Mouse (Mus musculus): ENCODE data around the gene Lrp2.
A peak's percentile ranks its signal among the peaks of the same experiment; 100 is the strongest.

Gene Lrp2

DNA sequence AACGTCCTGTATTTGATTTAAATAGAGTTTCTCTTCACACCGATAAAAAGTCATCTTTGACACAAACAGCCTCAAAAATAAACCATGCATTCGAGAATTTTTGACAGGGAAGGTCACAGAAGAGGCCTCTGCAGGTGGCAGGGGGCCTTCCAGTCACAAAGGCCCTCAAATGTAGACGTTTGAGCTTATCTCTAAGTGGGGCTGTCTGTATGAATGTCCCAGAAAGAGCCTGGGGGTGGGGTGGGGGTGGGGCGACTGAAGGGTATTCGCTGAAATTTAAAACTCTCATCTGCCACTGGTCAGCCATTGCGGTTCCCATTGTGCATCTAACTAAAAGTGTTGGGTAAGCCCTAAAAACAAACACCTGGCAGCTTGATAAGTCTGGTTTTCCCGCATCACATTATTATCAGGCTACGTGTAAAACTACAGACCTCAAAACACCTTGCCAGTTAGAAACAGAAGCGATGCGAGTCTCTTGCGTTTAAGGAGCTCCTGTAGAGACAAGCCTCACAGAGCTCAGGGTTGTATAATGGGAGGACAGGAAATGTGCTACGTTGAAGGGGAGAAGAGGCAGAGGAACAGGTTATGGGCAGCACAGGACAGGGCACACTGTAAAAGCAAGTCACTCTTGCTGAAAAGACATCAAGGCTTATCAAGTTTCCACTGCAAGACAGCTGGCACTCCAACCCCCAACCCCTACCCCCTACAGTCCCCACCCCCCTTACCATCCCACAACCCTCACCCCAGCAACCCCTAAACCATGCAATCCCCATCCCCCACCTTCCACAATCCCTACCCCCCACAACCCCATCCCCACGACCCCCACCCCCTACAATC lies 55.0 kb downstream of the Lrp2 start:
- H3K4me1 ChIP-seq (replicated peaks; ENCODE audit: low read depth, low read length): peaks cover 55% of the 10 kb centered on the region
- H3K36me3 ChIP-seq (ENCODE audit: insufficient read depth, low read length): peaks cover 20% of the 10 kb centered on the region
- peak overlapping the region; percentile 45; the same call in 1 of the 2 replicates for H3K4me3 ChIP-seq (replicated peaks; ENCODE audit: low read length)
- no peaks in the 10 kb centered on the region for H3K9me3 ChIP-seq (ENCODE audit: low read length)
- TF ChIP-seq CTCF (conservative IDR thresholded peaks at IDR 0.05; ENCODE audit: low read length) (no peak), NANOG (IDR thresholded peaks at IDR 0.05; ENCODE audit: borderline replicate concordance, low read length) (no peak), POU5F1 (IDR thresholded peaks at IDR 0.05; ENCODE audit: borderline replicate concordance, low read length) (no peak)
- no peaks in the 10 kb centered on the region for H3K27me3 ChIP-seq (ENCODE audit: insufficient read depth, low read length)

DNA sequence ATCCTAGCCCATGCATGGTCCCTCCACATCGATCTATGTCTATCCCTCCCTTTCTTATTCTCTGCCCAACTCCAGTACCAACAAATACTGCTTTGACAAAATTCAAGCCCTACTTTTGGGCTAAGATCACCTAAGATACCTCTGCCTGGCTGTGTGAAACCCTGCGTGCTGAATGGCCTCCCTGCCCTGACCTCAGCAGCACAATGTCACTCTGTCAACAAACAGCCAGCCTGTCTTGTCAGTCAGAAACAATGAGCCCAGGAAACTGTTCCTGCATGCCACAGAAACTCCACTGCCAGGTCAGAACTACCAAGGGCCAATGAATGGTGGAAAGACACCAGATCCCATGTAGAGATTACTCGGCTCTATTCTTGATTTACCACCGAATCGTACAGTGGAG lies 55.7 kb downstream of the Lrp2 start:
- Histone ChIP-seq H3K9me3 (ENCODE audit: low read length) (no peaks in the 10 kb centered on the region), H3K4me3 (replicated peaks; ENCODE audit: low read length) (no peak overlapping the region), H3K36me3 (ENCODE audit: insufficient read depth, low read length) (peaks cover 24% of the 10 kb centered on the region), H3K4me1 (replicated peaks; ENCODE audit: low read depth, low read length) (peaks cover 48% of the 10 kb centered on the region), H3K27me3 (ENCODE audit: insufficient read depth, low read length) (no peaks in the 10 kb centered on the region)
- TF ChIP-seq POU5F1 (IDR thresholded peaks at IDR 0.05; ENCODE audit: borderline replicate concordance, low read length) (no peak), CTCF (conservative IDR thresholded peaks at IDR 0.05; ENCODE audit: low read length) (no peak), NANOG (IDR thresholded peaks at IDR 0.05; ENCODE audit: borderline replicate concordance, low read length) (no peak)

DNA sequence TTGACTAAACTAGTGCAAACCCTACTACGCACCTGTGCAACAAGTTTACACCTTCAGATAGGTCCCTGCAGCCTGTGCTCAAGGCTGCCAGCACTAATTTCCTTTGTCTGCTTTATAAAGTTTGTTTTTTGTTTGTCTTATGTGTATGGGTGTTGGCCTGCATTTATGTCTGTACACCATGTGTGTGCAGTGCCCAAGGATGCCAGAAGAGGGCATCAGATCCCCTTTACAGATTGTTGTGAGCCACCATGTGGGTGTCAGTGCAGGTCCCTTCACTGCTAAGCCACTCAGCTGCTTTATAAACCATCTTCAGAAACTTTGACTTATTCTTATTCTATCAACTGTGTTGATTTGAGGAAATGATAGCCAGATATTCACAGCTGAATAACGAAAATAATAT lies 65.6 kb downstream of the Lrp2 start:
- TF ChIP-seq CTCF (conservative IDR thresholded peaks at IDR 0.05; ENCODE audit: low read length) (peak; percentile 78), POU5F1 (IDR thresholded peaks at IDR 0.05; ENCODE audit: borderline replicate concordance, low read length) (no peak)
- Histone ChIP-seq H3K4me1 (replicated peaks; ENCODE audit: low read depth, low read length) (peaks cover 10% of the 10 kb centered on the region), H3K9me3 (ENCODE audit: low read length) (no peaks in the 10 kb centered on the region), H3K4me3 (replicated peaks; ENCODE audit: low read length) (no peak overlapping the region), H3K27me3 (ENCODE audit: insufficient read depth, low read length) (no peaks in the 10 kb centered on the region), H3K36me3 (ENCODE audit: insufficient read depth, low read length) (peaks cover 56% of the 10 kb centered on the region)

DNA sequence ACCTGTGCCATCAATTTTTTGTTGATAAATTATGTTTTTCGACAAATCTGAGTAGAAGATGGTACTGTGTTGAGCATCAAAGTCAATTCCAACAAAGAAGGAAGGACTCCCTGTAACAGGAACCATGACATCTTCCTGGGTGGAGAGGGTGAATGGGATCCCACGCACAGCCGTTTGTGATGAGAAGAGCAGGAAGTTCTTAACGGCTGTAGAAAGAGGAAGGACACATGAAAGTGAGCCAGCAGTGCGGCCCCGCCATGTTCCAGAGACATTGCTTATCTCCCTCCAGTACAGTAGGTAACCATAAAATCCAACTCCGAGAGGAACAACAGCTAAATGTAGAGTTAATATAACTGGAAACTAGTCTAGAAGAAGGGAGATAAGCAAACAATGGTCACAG lies 67.6 kb downstream of the Lrp2 start:
- no peak for TF ChIP-seq CTCF (conservative IDR thresholded peaks at IDR 0.05; ENCODE audit: low read length)

DNA sequence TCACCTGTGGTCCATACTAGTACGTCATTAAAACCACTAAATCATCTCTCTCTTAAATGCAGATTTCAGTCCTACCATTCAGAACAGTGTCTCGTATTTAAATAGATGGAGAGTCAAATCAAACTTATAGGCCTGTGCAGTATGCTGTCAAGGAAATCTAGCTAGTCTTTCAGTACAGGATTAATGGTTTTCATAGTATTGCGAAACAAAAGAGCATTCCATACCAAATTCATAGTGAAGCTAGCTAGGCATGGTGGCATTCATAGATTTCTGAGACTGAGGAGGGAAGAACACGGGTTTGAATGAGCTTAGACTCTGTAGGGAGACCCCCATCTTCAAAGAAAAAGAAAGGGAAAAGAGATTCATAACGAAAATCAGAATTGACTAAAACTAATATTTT lies 74.1 kb downstream of the Lrp2 start:
- no peak overlapping the region for H3K4me3 ChIP-seq (replicated peaks; ENCODE audit: low read length)
- H3K27me3 ChIP-seq (ENCODE audit: insufficient read depth, low read length): no peaks in the 10 kb centered on the region
- no peaks in the 10 kb centered on the region for H3K4me1 ChIP-seq (replicated peaks; ENCODE audit: low read depth, low read length)
- TF ChIP-seq NANOG (IDR thresholded peaks at IDR 0.05; ENCODE audit: borderline replicate concordance, low read length) (no peak), CTCF (conservative IDR thresholded peaks at IDR 0.05; ENCODE audit: low read length) (no peak), POU5F1 (IDR thresholded peaks at IDR 0.05; ENCODE audit: borderline replicate concordance, low read length) (no peak)
- H3K9me3 ChIP-seq (ENCODE audit: low read length): no peaks in the 10 kb centered on the region
- peaks cover 64% of the 10 kb centered on the region for H3K36me3 ChIP-seq (ENCODE audit: insufficient read depth, low read length)

More for the DNA sequence above, 67.6 kb downstream of the Lrp2 start:
- no peaks in the 10 kb centered on the region for H3K9me3 ChIP-seq (ENCODE audit: low read length)
- H3K4me1 ChIP-seq (replicated peaks; ENCODE audit: low read depth, low read length): peaks cover 7% of the 10 kb centered on the region
- H3K27me3 ChIP-seq (ENCODE audit: insufficient read depth, low read length): no peaks in the 10 kb centered on the region
- H3K36me3 ChIP-seq (ENCODE audit: insufficient read depth, low read length): peaks cover 60% of the 10 kb centered on the region
- no peak overlapping the region for H3K4me3 ChIP-seq (replicated peaks; ENCODE audit: low read length)

DNA sequence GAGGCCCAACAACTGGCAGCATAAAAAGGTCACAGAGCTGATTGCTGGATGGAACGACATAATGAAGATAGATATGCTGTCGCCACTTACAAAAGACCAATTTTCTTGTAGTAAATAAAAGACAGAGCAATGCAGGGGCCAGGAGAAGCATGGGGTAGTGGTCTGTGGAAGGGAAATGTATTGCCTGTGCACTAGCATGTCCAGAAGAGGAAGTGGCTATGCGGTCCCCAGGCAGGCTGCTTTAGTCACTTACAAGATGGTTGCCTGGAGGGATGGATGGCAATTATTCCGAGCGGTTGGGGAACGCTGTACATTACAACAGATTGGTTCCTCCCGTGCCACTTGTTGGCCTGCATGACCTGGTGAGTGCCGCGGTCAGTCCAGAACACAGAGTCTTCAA lies 85.5 kb downstream of the Lrp2 start:
- no peaks in the 10 kb centered on the region for H3K4me1 ChIP-seq (replicated peaks; ENCODE audit: low read depth, low read length)
- no peak overlapping the region for H3K4me3 ChIP-seq (replicated peaks; ENCODE audit: low read length)
- no peaks in the 10 kb centered on the region for H3K27me3 ChIP-seq (ENCODE audit: insufficient read depth, low read length)
- TF ChIP-seq POU5F1 (IDR thresholded peaks at IDR 0.05; ENCODE audit: borderline replicate concordance, low read length): no peak
- TF ChIP-seq CTCF (conservative IDR thresholded peaks at IDR 0.05; ENCODE audit: low read length): no peak
- TF ChIP-seq NANOG (IDR thresholded peaks at IDR 0.05; ENCODE audit: borderline replicate concordance, low read length): no peak
- peaks cover 83% of the 10 kb centered on the region for H3K36me3 ChIP-seq (ENCODE audit: insufficient read depth, low read length)
- H3K9me3 ChIP-seq (ENCODE audit: low read length): no peaks in the 10 kb centered on the region

DNA sequence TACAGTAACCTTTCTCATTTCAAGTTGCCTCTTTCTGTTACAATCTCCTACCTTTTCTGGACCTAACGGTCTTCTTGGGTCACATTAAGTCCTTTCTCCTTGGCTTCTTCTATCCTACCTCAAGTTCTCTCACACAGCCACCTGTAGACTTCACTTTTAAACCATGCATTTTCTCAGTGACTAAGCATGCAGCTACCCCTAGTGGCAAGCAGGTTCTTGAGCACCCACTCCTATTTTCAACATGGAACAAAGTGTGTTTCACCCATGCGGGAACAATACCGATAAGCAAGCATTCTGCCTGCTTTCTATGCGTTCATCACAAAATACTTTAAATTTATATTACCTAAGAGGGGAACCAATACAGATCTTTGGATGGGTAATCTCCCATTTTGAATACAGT lies 92.7 kb downstream of the Lrp2 start:
- Histone ChIP-seq H3K27me3 (ENCODE audit: insufficient read depth, low read length) (no peaks in the 10 kb centered on the region), H3K4me3 (replicated peaks; ENCODE audit: low read length) (no peak overlapping the region), H3K36me3 (ENCODE audit: insufficient read depth, low read length) (peaks cover 77% of the 10 kb centered on the region), H3K9me3 (ENCODE audit: low read length) (no peaks in the 10 kb centered on the region), H3K4me1 (replicated peaks; ENCODE audit: low read depth, low read length) (no peaks in the 10 kb centered on the region)
- TF ChIP-seq NANOG (IDR thresholded peaks at IDR 0.05; ENCODE audit: borderline replicate concordance, low read length) (no peak), POU5F1 (IDR thresholded peaks at IDR 0.05; ENCODE audit: borderline replicate concordance, low read length) (no peak), CTCF (conservative IDR thresholded peaks at IDR 0.05; ENCODE audit: low read length) (peak; percentile 23; the same call in 1 of the 2 replicates)

DNA sequence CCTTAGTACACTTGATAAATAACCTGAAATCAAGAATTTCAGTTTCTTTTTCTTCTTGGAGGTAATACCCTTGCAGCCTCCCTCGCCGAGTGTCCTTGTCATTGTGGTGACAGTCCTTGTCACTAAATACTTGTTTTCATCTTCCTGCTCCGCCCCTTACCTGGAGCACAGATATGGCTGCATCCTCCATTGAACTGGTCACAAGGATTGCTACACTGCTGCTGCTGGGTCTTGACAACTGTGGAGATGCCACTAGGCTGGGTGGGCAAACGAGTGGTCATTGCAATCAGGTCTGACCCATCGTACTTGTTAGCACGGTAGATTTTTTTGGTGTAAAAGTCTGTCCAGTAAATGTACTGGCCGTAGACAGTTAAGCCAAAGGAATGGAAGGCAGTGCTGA lies 104.9 kb downstream of the Lrp2 start:
- H3K9me3 ChIP-seq (ENCODE audit: low read length): no peaks in the 10 kb centered on the region
- H3K27me3 ChIP-seq (ENCODE audit: insufficient read depth, low read length): no peaks in the 10 kb centered on the region
- H3K4me1 ChIP-seq (replicated peaks; ENCODE audit: low read depth, low read length): peaks cover 9% of the 10 kb centered on the region
- no peak for TF ChIP-seq CTCF (conservative IDR thresholded peaks at IDR 0.05; ENCODE audit: low read length)
- no peak for TF ChIP-seq NANOG (IDR thresholded peaks at IDR 0.05; ENCODE audit: borderline replicate concordance, low read length)
- TF ChIP-seq POU5F1 (IDR thresholded peaks at IDR 0.05; ENCODE audit: borderline replicate concordance, low read length): no peak
- peaks cover 79% of the 10 kb centered on the region for H3K36me3 ChIP-seq (ENCODE audit: insufficient read depth, low read length)
- no peak overlapping the region for H3K4me3 ChIP-seq (replicated peaks; ENCODE audit: low read length)

DNA sequence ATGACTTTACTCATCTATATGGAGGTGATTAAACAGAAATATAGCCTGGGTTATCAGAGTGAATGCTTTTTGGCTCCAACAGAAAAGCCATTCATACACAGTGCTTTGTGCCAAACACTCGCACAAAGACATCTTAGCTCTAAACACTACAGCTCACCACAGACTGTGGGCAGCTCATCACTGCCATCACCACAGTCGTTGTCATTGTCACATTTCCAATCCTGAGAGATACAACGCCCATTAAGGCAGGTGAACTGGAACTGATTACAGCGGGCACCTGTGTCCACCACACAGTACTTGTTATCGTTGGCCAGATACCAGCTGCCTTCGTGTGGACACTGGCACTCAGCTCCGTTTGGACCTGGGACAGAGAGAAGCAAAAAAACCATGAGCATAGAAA lies 106.0 kb downstream of the Lrp2 start:
- TF ChIP-seq CTCF (conservative IDR thresholded peaks at IDR 0.05; ENCODE audit: low read length) (no peak), NANOG (IDR thresholded peaks at IDR 0.05; ENCODE audit: borderline replicate concordance, low read length) (no peak)
- Histone ChIP-seq H3K27me3 (ENCODE audit: insufficient read depth, low read length) (no peaks in the 10 kb centered on the region), H3K9me3 (ENCODE audit: low read length) (no peaks in the 10 kb centered on the region), H3K4me3 (replicated peaks; ENCODE audit: low read length) (no peak overlapping the region), H3K36me3 (ENCODE audit: insufficient read depth, low read length) (peaks cover 78% of the 10 kb centered on the region), H3K4me1 (replicated peaks; ENCODE audit: low read depth, low read length) (peaks cover 9% of the 10 kb centered on the region)
